Mouse (Mus musculus): ENCODE measurements at regions not wholly inside any gene's neighbourhood (a gene's known extent, or its start where the extent isn't known, plus 50 kb on each side); places are given as distances from the start of the nearest gene placed in this dataset.
"Not testable (repeated sequence)": the region's sequence is repeated elsewhere in the genome, so short reads cannot be mapped to it uniquely, and the experiment has no call there.

- DNase-seq (ENCODE audit: low spot score in 2 of 2), result no peak
Measured at GRCm38 (mm10) chr8:103779658-103780057, 321.8 kb upstream of the Cdh5 start.

- DNase-seq (ENCODE audit: low spot score in 2 of 2), result peak; percentile 15 to 17
Measured at GRCm38 (mm10) chr8:103788308-103788707, 313.1 kb upstream of the Cdh5 start.

GRCm38 (mm10) chr8:103793331-103793730 lies 308.1 kb upstream of the Cdh5 start:
- DNase-seq (ENCODE audit: low spot score in 2 of 2), result no peak

GRCm38 (mm10) chr8:103798630-103799029 lies 302.8 kb upstream of the Cdh5 start:
- DNase-seq (ENCODE audit: low spot score in 2 of 2), result not testable (repeated sequence)

- DNase-seq (ENCODE audit: low spot score in 2 of 2), result no peak
Measured at GRCm38 (mm10) chr8:103808171-103808570, 293.3 kb upstream of the Cdh5 start.

GRCm38 (mm10) chr8:103808580-103808979 lies 292.8 kb upstream of the Cdh5 start:
- peak in 1 of 2 experiments; percentile 14 for DNase-seq (ENCODE audit: low spot score in 2 of 2)

- DNase-seq (ENCODE audit: low spot score in 2 of 2), result no peak
Measured at GRCm38 (mm10) chr8:103809140-103809539, 292.3 kb upstream of the Cdh5 start.

GRCm38 (mm10) chr8:103813954-103814591 lies 287.4 kb upstream of the Cdh5 start:
- DNase-seq (ENCODE audit: low spot score in 2 of 2), result no peak

GRCm38 (mm10) chr8:103816101-103816894 lies 285.1 kb upstream of the Cdh5 start:
- no peak for DNase-seq (ENCODE audit: low spot score in 2 of 2)

- DNase-seq (ENCODE audit: low spot score in 2 of 2), result no peak
Measured at GRCm38 (mm10) chr8:103823541-103823940, 277.9 kb upstream of the Cdh5 start.

GRCm38 (mm10) chr8:103824747-103825146 lies 276.7 kb upstream of the Cdh5 start:
- no peak for DNase-seq (ENCODE audit: low spot score in 2 of 2)

- peak; percentile 11 to 58 for DNase-seq (ENCODE audit: low spot score in 2 of 2)
Measured at GRCm38 (mm10) chr8:103825289-103825688, 276.1 kb upstream of the Cdh5 start.

GRCm38 (mm10) chr8:103830416-103830815 lies 271.0 kb upstream of the Cdh5 start:
- no peak for DNase-seq (ENCODE audit: low spot score in 2 of 2)

- no peak for DNase-seq (ENCODE audit: low spot score in 2 of 2)
Measured at GRCm38 (mm10) chr8:103839990-103840389, 261.4 kb upstream of the Cdh5 start.

GRCm38 (mm10) chr8:103845964-103846363 lies 255.5 kb upstream of the Cdh5 start:
- DNase-seq (ENCODE audit: low spot score in 2 of 2), result no peak

GRCm38 (mm10) chr8:103846382-103846976 lies 254.9 kb upstream of the Cdh5 start:
- no peak for DNase-seq (ENCODE audit: low spot score in 2 of 2)

- no peak for DNase-seq (ENCODE audit: low spot score in 2 of 2)
Measured at GRCm38 (mm10) chr8:103849785-103850184, 251.6 kb upstream of the Cdh5 start.

- no peak for DNase-seq (ENCODE audit: low spot score in 2 of 2)
Measured at GRCm38 (mm10) chr8:103851286-103851685, 250.1 kb upstream of the Cdh5 start.

GRCm38 (mm10) chr8:103853048-103853447 lies 248.4 kb upstream of the Cdh5 start:
- DNase-seq (ENCODE audit: low spot score in 2 of 2), result no peak

- DNase-seq (ENCODE audit: low spot score in 2 of 2), result no peak
Measured at GRCm38 (mm10) chr8:103855291-103855690, 246.1 kb upstream of the Cdh5 start.

- DNase-seq (ENCODE audit: low spot score in 2 of 2), result no peak
Measured at GRCm38 (mm10) chr8:103859130-103859529, 242.3 kb upstream of the Cdh5 start.

- no peak for DNase-seq (ENCODE audit: low spot score in 2 of 2)
Measured at GRCm38 (mm10) chr8:103873598-103874502, 227.6 kb upstream of the Cdh5 start.

All from urinary bladder, adult 18-20 months (tissue).